Mouse (Mus musculus) spleen, postnatal 10 days (tissue): ENCODE data around the gene S100a5.

Experiments used
- DNase-seq, 2 experiments: peaks; one replicate each; pipeline ENCODE4 v3.0.0; 2021 to 2022; ENCODE audit warnings: low spot score in 2 of 2

The S100a5 gene

GRCm38 (mm10) chr3:90608223-90608622 lies at the start of gene S100a5:
Gene S100a5 (plus strand): TSS chr3:90608523.
- no peak for DNase-seq

- no peak for DNase-seq
Observed at GRCm38 (mm10) chr3:90560008-90560628, 48.2 kb upstream of the S100a5 start, which contains the start of gene S100a3. Gene S100a3 (plus strand): TSS chr3:90560578.

GRCm38 (mm10) chr3:90574691-90575090 lies 33.6 kb upstream of the S100a5 start:
- DNase-seq, result no peak

- DNase-seq, result no peak
Observed at GRCm38 (mm10) chr3:90575320-90575719, 33.0 kb upstream of the S100a5 start.

- DNase-seq, result no peak
Observed at GRCm38 (mm10) chr3:90576351-90577001, 31.8 kb upstream of the S100a5 start.

GRCm38 (mm10) chr3:90579433-90579832 lies 28.9 kb upstream of the S100a5 start:
- DNase-seq, result no peak

- no peak for DNase-seq
Observed at GRCm38 (mm10) chr3:90581141-90581540, 27.2 kb upstream of the S100a5 start.

- no peak for DNase-seq
Observed at GRCm38 (mm10) chr3:90582156-90582555, 26.2 kb upstream of the S100a5 start.

GRCm38 (mm10) chr3:90582556-90582955 lies 25.8 kb upstream of the S100a5 start:
- no peak for DNase-seq

- no peak for DNase-seq
Observed at GRCm38 (mm10) chr3:90583893-90584292, 24.4 kb upstream of the S100a5 start.

- peak; percentile 40 to 56 for DNase-seq
Observed at GRCm38 (mm10) chr3:90585595-90585994, 22.7 kb upstream of the S100a5 start.

GRCm38 (mm10) chr3:90586016-90586643 lies 22.2 kb upstream of the S100a5 start:
- no peak for DNase-seq

GRCm38 (mm10) chr3:90586906-90587305 lies 21.4 kb upstream of the S100a5 start:
- peak; percentile 36 to 79 for DNase-seq

GRCm38 (mm10) chr3:90587361-90588101 lies 20.8 kb upstream of the S100a5 start:
- no peak for DNase-seq

GRCm38 (mm10) chr3:90589390-90589789 lies 18.9 kb upstream of the S100a5 start:
- DNase-seq, result no peak

- no peak for DNase-seq
Observed at GRCm38 (mm10) chr3:90589947-90590346, 18.4 kb upstream of the S100a5 start, which contains the start of gene S100a2. Gene S100a2 (plus strand): TSS chr3:90590247.

GRCm38 (mm10) chr3:90594466-90594865 lies 13.9 kb upstream of the S100a5 start:
- no peak for DNase-seq

- no peak for DNase-seq
Observed at GRCm38 (mm10) chr3:90595556-90595955, 12.8 kb upstream of the S100a5 start.

- DNase-seq, result no peak
Observed at GRCm38 (mm10) chr3:90596810-90597209, 11.5 kb upstream of the S100a5 start.

GRCm38 (mm10) chr3:90597736-90598135 lies 10.6 kb upstream of the S100a5 start:
- no peak for DNase-seq

- DNase-seq, result no peak
Observed at GRCm38 (mm10) chr3:90598212-90598611, 10.1 kb upstream of the S100a5 start.

- DNase-seq, result no peak
Observed at GRCm38 (mm10) chr3:90599401-90599800, 8.9 kb upstream of the S100a5 start.
